Mouse (Mus musculus): ENCODE measurements around the gene Plcd3. TPM values are rescaled to one million over a fixed set of nuclear protein-coding genes. Genes with fewer than 3 reads are reported as not detected.

Gene Plcd3
- polyA plus RNA-seq (2015; fragmentation: Nextera tagmentation; extraction: Ambion mirVana), result 2.5 and 3.6 TPM in 2 replicates

DNA sequence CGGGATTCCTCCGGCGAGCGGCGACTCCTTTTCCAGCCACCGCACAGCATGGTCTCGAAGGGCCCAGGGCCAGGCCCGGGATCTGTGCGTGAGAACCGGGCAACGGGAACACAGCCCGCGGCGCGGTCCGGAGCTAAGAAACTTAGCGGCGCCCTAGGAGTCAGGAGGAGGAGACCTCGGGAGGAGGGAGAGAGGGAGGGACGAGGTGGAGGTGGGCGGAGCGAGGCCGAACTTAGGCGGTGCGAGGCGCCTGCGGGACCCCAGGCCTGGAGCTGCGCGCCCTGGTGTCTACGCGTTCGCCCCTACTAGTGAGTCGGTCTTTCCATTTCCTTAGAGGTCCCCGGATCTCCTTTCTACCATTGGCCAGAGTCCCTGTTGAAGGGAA, at the start of gene Plcd3, which contains the start of gene Acbd4:
TSS of gene Plcd3 (minus strand) at position 178 of the 385 bp plus-strand sequence.
TSS of gene Acbd4 (plus strand) at position 202 of the 385 bp plus-strand sequence.
- H3K9me3 ChIP-seq, result no peaks in the 10 kb centered on the region

DNA sequence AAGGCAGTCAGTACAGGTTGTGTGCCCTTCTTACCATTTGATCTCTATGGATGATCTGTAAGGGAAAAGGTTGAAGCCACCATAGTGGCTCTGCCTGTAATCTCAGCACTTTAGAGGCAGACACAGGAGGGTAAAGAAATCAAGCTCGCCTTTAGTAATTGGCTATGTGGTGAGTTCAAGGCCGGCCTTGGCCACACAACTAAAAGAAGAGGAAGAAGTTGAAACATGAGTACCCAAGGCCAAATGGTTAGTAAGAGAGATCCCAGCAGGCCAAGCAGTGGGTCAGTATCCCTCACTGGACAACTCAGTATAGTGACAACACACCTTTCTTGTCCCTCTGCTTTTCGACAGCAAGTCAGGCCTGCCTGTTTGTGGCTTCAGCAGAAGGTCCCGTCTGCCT, 48.3 kb upstream of the Plcd3 start:
- H3K4me3 ChIP-seq, result no peak overlapping the region
- H3K4me1 ChIP-seq, result 0 out of 2 replicates have a peak, but pooled peaks cover 5% of the 10 kb centered on the region
- 94% methylated on average over 4 of the region's 4 CpGs for WGBS
- H3K27ac ChIP-seq, result no peak overlapping the region
- H3K9ac ChIP-seq, result no peak overlapping the region
- no peaks in the 10 kb centered on the region for H3K36me3 ChIP-seq
- no peaks in the 10 kb centered on the region for H3K9me3 ChIP-seq
- no peak overlapping the region for H3K4me2 ChIP-seq
- no peaks in the 10 kb centered on the region for H3K27me3 ChIP-seq
- no peak for ATAC-seq (ENCODE audit: borderline replicate concordance, extremely low read depth, low FRiP score, low TSS enrichment)

More for the DNA sequence above, at the start of gene Plcd3, which contains the start of gene Acbd4:
- Histone ChIP-seq H3K36me3 (no peaks in the 10 kb centered on the region), H3K27me3 (peaks cover 25% of the 10 kb centered on the region), H3K4me2 (peak within 1 kb of the TSS; percentile 91), H3K27ac (no peak within 1 kb of the TSS), H3K9ac (peak within 1 kb of the TSS; percentile 58), H3K4me1 (peaks cover 37% of the 10 kb centered on the region), H3K4me3 (peak within 1 kb of the TSS; percentile 56)
- peak; percentile 46 for ATAC-seq (ENCODE audit: borderline replicate concordance, extremely low read depth, low FRiP score, low TSS enrichment)
- WGBS, result under 1% methylated on average over 26 of the region's 34 CpGs

DNA sequence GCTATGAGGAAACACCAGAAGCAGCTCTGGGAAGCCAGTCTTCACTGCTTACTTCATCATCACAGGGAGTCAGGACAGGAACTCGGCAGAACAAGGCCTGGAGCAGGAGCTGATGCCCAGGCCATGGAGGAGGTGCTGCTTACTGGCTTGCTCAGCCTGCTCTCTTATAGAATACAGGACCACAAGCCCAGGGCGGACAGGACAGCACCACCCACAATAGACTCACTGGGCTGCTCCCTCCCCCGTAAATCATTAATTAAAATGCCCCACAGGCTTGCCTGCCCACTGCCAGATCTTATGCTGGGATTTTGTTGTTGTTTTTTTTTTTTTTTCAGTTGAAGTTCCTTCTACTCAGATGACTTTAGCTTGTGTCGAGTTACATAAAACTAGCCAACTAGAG, 46.3 kb upstream of the Plcd3 start:
- ATAC-seq (ENCODE audit: borderline replicate concordance, extremely low read depth, low FRiP score, low TSS enrichment), result no peak
- whole genome bisulfite sequencing, result 70% methylated on average over 4 of the region's 4 CpGs
- Histone ChIP-seq H3K4me1 (peaks cover 13% of the 10 kb centered on the region), H3K9me3 (no peaks in the 10 kb centered on the region), H3K27ac (no peak overlapping the region), H3K27me3 (no peaks in the 10 kb centered on the region), H3K4me2 (no peak overlapping the region), H3K4me3 (no peak overlapping the region), H3K9ac (no peak overlapping the region), H3K36me3 (no peaks in the 10 kb centered on the region)

DNA sequence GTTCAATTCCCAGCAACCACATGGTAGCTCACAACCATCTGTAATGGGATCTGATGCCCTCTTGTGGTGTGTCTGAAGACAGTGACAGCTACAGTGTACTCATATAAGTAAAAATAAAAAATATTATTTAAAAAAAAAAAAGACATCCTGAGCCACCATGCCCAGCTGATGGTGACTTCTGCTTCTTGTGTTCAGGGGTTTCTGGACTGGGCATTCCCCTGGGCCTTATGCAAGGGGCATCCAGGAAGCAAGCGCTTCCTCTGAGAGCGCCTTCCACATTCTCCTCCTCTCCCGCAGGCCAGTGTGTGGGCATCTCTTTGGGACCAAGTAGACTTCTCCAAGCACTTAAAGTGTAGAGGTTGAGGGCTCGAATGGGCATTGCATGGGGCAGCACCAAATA, 44.9 kb upstream of the Plcd3 start:
- ATAC-seq (ENCODE audit: borderline replicate concordance, extremely low read depth, low FRiP score, low TSS enrichment), result no peak
- no peak overlapping the region for H3K4me3 ChIP-seq
- no peak overlapping the region for H3K27ac ChIP-seq
- H3K9me3 ChIP-seq, result no peaks in the 10 kb centered on the region
- no peaks in the 10 kb centered on the region for H3K27me3 ChIP-seq
- no peaks in the 10 kb centered on the region for H3K36me3 ChIP-seq
- WGBS, result 84% methylated on average over 4 of the region's 4 CpGs
- no peak overlapping the region for H3K4me2 ChIP-seq
- peaks cover 27% of the 10 kb centered on the region for H3K4me1 ChIP-seq
- H3K9ac ChIP-seq, result no peak overlapping the region

DNA sequence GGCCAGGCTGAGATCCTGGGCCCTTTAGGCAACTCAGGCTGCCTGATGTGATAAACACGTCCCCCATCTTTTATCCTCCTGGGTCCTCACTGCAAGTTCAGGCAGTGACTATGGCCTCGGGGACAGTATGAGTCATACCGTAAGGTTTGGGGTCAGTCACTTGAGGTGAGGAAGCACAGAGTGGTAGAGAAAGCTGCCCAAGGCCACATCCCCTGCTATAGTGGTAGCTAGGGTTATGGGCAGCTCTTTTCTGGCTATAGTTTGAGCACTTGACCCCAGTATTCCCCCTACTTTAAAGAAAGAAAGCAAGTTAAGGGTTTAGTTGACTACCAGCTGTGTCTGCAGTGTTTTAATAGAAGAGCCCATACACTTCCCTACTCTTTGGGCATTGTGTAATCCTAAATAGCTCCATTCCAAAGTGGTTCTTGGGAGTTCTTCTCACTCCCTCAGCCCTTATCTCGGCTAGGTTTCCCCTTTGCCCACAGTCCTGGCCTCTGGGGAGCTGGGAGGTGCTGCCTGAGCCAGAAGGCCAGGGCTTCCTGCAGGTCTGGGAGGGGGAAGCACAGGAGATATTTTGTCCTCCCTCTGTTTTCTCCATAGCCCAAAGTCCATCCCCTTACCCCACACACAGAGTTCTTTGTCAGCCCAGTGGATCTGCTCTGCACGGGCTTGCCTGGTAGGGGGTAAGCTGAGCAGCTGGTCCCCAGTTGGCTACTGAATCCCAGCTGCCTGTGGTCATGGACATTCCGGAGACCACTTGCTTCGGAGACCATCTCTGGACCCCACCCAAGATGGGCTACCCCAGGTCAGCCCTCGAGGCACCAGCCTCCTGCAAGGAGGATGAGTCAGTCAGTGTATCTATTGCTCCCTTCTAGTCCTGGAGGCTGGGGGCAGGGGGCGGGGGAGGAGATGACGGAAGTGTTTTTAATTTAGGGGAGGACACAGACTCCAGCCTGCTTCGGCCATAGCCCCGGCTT, 43.1 kb upstream of the Plcd3 start:
- Histone ChIP-seq H3K4me2 (no peak overlapping the region), H3K36me3 (no peaks in the 10 kb centered on the region), H3K4me3 (no peak overlapping the region), H3K9ac (no peak overlapping the region), H3K27ac (no peak overlapping the region), H3K4me1 (peaks cover 40% of the 10 kb centered on the region), H3K9me3 (no peaks in the 10 kb centered on the region), H3K27me3 (no peaks in the 10 kb centered on the region)
- no peak for ATAC-seq (ENCODE audit: borderline replicate concordance, extremely low read depth, low FRiP score, low TSS enrichment)
- WGBS, result 40% methylated on average over 12 of the region's 12 CpGs

DNA sequence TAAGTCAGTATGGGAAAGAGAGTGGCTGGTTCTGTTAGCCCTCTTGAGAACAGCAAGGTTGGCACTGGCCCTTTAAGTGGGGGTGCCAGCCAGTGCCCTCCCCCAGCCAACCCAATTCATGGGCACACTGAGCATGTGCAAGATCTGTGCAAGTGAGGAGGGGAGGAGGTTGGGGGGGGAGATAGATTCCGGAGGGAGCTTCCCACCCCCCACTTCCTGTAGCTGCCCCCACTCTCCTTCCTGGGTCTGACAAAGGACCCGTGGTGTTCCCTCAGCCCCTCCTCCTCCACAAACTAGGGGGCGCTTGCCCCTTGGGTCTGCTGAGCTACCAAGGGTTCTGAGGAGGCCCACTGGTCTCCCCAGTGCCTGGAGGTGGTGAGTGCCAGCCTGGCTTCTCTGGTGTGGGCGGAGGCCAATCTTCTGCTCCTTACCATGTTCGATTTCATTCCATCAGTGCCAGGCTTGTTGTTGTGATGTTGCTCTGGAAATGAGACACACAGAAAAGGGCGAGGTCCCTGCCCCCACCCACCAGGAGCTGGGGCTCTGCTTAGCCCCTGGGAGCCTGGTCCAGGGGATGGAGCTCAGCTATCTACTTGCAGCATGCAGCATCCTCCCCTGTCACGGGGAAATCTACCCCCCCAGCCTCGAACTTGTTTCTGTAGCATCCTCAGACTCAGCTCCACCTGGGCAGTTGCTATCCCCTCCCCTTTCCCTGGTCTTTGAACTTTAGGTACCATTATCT, 41.2 kb upstream of the Plcd3 start:
- H3K4me3 ChIP-seq, result peak overlapping the region; percentile 24
- no peaks in the 10 kb centered on the region for H3K9me3 ChIP-seq
- peak overlapping the region; percentile 45 for H3K4me2 ChIP-seq
- peaks cover 40% of the 10 kb centered on the region for H3K4me1 ChIP-seq
- H3K9ac ChIP-seq, result peak overlapping the region; percentile 1; the same call in 1 of the 2 replicates
- peak overlapping the region; percentile 88 for H3K27ac ChIP-seq
- H3K27me3 ChIP-seq, result no peaks in the 10 kb centered on the region
- H3K36me3 ChIP-seq, result 0 out of 2 replicates have a peak, but pooled peaks cover 3% of the 10 kb centered on the region
- 24% methylated on average over 8 of the region's 8 CpGs for WGBS
- ATAC-seq (ENCODE audit: borderline replicate concordance, extremely low read depth, low FRiP score, low TSS enrichment), result peak; percentile 66

DNA sequence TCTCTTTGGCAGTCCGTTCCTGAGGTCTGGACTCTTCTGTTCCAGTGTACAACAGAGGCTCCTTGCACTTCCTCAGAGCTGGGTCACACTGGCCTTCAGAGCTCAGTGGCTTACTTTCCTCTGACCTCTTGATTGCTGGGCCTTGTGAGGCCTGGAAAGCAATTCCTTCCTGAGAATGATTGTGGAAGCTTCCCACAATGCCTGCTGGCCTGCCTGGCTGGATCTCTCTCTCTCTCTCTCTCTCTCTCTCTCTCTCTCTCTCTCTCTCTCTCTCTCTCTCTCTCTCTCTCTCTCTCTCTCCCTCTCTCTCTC, 40.4 kb upstream of the Plcd3 start:
- Histone ChIP-seq H3K9ac (no peak overlapping the region; the same call in 1 of the 2 replicates), H3K27ac (peak overlapping the region; percentile 88), H3K4me2 (peak overlapping the region; percentile 45; the same call in 1 of the 2 replicates), H3K27me3 (no peaks in the 10 kb centered on the region), H3K9me3 (no peaks in the 10 kb centered on the region), H3K36me3 (0 out of 2 replicates have a peak, but pooled peaks cover 3% of the 10 kb centered on the region), H3K4me1 (peaks cover 40% of the 10 kb centered on the region), H3K4me3 (no peak overlapping the region)
- ATAC-seq (ENCODE audit: borderline replicate concordance, extremely low read depth, low FRiP score, low TSS enrichment), result peak; percentile 36; the same call in 1 of the 2 replicates
- 27% methylated on average over 1 of the region's 1 CpGs for WGBS

DNA sequence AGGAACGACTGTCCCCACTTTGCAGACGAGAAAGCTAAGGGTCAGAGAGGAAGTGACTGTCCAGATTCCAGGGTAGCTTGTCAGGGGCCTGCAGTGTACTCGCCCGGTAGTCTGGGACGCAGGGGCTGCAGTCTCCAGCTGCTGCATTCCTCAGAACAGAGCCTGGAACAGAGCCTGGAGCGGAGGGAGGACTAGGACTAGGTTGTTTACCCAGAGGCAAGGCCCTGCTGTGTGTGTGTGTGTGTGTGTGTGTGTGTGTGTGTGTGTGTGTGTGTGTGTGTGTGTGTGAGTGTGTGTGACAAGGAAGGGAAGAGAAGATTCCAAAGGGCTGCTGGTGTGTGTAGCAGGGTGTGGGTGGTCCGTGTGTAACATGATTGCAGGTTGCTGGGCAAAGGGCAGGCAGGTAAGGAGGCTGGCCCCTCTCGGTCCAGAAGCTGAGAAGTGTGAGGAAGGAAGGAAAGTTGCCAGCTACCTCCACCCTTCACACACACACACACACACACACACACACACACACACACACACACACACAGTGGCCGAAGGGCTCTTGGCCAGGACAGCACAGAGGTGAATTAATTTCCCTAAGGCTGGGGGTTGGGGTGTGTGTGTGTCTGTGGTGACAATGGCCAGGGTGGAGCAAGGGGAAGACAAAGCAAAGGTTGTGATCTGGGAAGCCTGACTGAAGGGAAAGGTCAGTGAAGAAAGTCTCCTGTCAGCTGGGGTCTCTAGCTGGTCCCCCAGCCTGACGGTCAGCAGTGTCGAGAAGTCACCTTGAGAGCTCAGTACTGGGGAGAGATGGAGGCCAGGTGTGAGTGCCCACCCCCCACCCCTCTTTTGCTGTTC, 39.9 kb upstream of the Plcd3 start:
- no peak overlapping the region for H3K4me3 ChIP-seq
- peak overlapping the region; percentile 18; the same call in 1 of the 2 replicates for H3K4me2 ChIP-seq

DNA sequence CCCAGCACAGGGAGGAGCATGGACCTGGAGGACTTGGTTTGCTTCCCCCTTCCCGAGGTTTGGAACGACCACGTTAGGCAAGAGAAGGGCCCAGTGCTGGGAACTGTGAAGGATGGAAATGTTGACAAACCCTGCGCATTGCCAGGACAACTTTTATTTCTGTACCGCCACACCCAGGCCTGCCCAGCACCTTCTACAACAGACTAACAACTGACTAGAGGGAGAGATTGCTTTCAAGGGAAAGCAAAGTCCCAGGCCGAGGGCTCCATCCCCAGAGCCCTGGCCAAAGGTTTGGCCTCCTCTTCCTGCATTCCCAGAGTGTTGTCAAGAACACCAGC, 39.3 kb upstream of the Plcd3 start:
- 35% methylated on average over 6 of the region's 6 CpGs for WGBS

More for the DNA sequence above, 39.9 kb upstream of the Plcd3 start:
- Histone ChIP-seq H3K27me3 (no peaks in the 10 kb centered on the region), H3K9ac (no peak overlapping the region; the same call in 1 of the 2 replicates), H3K9me3 (no peaks in the 10 kb centered on the region), H3K4me1 (peaks cover 40% of the 10 kb centered on the region), H3K27ac (peak overlapping the region; percentile 88), H3K36me3 (0 out of 2 replicates have a peak, but pooled peaks cover 3% of the 10 kb centered on the region)
- ATAC-seq (ENCODE audit: borderline replicate concordance, extremely low read depth, low FRiP score, low TSS enrichment), result peak; percentile 60; the same call in 1 of the 2 replicates
- 14% methylated on average over 10 of the region's 11 CpGs for WGBS

DNA sequence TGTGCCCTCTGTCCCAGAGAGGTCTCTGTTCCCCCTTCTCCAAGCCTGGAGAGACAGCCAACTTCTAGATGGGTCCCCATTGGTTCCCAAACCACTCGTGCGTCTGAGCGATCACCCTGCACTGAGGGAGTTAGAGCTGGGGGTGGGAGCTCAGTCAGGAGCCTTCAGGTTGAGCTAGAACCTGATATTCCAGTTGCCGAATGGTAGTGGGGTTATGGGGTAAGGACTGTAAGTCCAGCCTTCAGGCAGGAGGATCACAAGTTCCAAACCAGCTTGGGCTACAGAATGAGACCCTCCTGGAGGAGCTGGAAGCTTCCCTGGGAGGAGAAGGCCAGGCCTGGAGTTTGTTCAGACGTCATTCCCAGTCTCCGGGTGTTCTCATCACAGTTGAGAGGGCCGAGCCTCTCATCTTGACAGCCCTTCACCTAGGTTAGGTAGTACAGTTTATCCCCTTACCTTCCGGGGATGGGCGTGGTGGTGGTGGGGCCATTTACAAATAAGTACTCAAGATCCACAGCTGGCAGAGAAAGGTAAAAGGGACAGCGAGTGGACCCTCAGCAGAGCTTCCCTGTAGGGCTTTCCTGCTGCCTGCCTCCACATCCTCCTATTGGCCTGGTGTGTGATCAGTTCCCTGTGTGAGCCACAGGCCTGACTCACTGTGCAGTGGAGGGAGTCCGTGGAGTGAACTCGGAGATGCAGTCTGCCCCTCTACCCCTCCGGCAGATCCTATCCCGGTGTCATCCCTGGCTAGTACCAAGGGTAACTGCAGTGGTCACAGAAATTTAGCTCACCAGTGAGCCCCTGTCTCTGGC, 38.7 kb upstream of the Plcd3 start:
- H3K27me3 ChIP-seq, result no peaks in the 10 kb centered on the region
- H3K9ac ChIP-seq, result no peak overlapping the region
- no peak overlapping the region for H3K4me3 ChIP-seq
- H3K9me3 ChIP-seq, result no peaks in the 10 kb centered on the region
- peaks cover 39% of the 10 kb centered on the region for H3K4me1 ChIP-seq
- no peak for ATAC-seq (ENCODE audit: borderline replicate concordance, extremely low read depth, low FRiP score, low TSS enrichment)
- WGBS, result 69% methylated on average over 14 of the region's 14 CpGs
- no peak overlapping the region for H3K4me2 ChIP-seq
- H3K27ac ChIP-seq, result peak overlapping the region; percentile 88
- 0 out of 2 replicates have a peak, but pooled peaks cover 3% of the 10 kb centered on the region for H3K36me3 ChIP-seq

More for the DNA sequence above, 39.3 kb upstream of the Plcd3 start:
- Histone ChIP-seq H3K36me3 (0 out of 2 replicates have a peak, but pooled peaks cover 3% of the 10 kb centered on the region), H3K4me3 (no peak overlapping the region), H3K9ac (no peak overlapping the region), H3K9me3 (no peaks in the 10 kb centered on the region), H3K4me2 (no peak overlapping the region), H3K27me3 (no peaks in the 10 kb centered on the region), H3K4me1 (peaks cover 40% of the 10 kb centered on the region), H3K27ac (peak overlapping the region; percentile 88)
- no peak for ATAC-seq (ENCODE audit: borderline replicate concordance, extremely low read depth, low FRiP score, low TSS enrichment)
